Mouse (Mus musculus): ENCODE measurements at regions not wholly inside any gene's neighbourhood (a gene's known extent, or its start where the extent isn't known, plus 50 kb on each side); places are given as distances from the start of the nearest gene placed in this dataset.

- no peaks in the 10 kb centered on the region for H3K36me3 ChIP-seq (ENCODE audit: control insufficient read depth, insufficient read depth, low read length)
- H3K4me1 ChIP-seq (ENCODE audit: control insufficient read depth, insufficient read depth, low read length): 0 out of 2 replicates have a peak, but pooled peaks cover 4% of the 10 kb centered on the region
- peak; percentile 56 for DNase-seq (ENCODE audit: low spot score)
- 6% methylated on average over 1 of the region's 1 CpGs for WGBS
- no peak overlapping the region for H3K4me2 ChIP-seq (replicated peaks; ENCODE audit: low read depth, low read length, severe bottlenecking)
- no peaks in the 10 kb centered on the region for H3K9me3 ChIP-seq (ENCODE audit: control insufficient read depth, low read length)
- H3K4me3 ChIP-seq (replicated peaks; ENCODE audit: low read length): no peak overlapping the region
- no peak overlapping the region for H3K27ac ChIP-seq (replicated peaks; ENCODE audit: low read depth, low read length)
- no peak for TF ChIP-seq POLR2A (IDR thresholded peaks at IDR 0.05; ENCODE audit: borderline replicate concordance, extremely low read depth, insufficient read depth, insufficient read length)
- H3K27me3 ChIP-seq (ENCODE audit: control insufficient read depth, insufficient read depth, low read length): no peaks in the 10 kb centered on the region
- ATAC-seq (ENCODE audit: low FRiP score, low read depth): no peak
- H3K9ac ChIP-seq (ENCODE audit: low read depth, low read length, severe bottlenecking): no peak overlapping the region
Measured at GRCm38 (mm10) chr7:64060051-64060450, 93.6 kb upstream of the Trpm1 start.

DNA sequence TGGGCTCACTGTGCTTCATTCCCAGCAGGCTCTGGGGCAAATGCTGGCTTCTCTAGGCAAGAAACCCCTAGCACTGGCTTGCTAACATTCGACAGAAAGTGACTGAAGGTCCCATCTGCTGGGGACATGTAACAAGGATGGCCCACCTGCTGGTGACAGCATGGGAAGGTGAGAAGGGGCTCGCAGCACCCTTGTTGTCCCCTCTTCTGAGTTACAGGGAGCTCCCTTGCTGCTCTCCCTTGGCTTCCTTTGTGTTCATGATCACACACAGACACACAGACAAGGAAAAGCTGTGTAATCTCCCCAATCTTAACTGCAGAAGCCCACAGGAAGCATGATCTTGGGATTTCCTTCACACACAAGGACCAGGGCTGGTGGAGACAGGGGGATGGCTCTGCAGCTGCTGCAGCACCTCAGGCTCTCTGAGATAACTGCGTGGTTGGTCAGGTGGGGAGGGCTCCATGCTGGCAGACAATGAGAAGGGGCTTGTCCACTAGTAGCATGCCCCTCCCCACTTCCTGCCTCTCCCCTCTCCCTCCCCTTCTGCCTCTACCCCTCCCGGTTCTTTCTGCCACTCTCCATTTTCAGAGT lies 95.3 kb upstream of the Trpm1 start:
- WGBS: 34% methylated on average over 4 of the region's 4 CpGs
- ATAC-seq (ENCODE audit: low FRiP score, low read depth) (no peak), DNase-seq (ENCODE audit: low spot score) (no peak)
- no peaks in the 10 kb centered on the region for H3K9me3 ChIP-seq (ENCODE audit: control insufficient read depth, low read length)
- no peaks in the 10 kb centered on the region for H3K4me1 ChIP-seq (ENCODE audit: control insufficient read depth, insufficient read depth, low read length)
- H3K27ac ChIP-seq (replicated peaks; ENCODE audit: low read depth, low read length): no peak overlapping the region
- no peak overlapping the region for H3K4me3 ChIP-seq (replicated peaks; ENCODE audit: low read length)
- H3K36me3 ChIP-seq (ENCODE audit: control insufficient read depth, insufficient read depth, low read length): no peaks in the 10 kb centered on the region
- no peak overlapping the region for H3K9ac ChIP-seq (ENCODE audit: low read depth, low read length, severe bottlenecking)
- no peak overlapping the region for H3K4me2 ChIP-seq (replicated peaks; ENCODE audit: low read depth, low read length, severe bottlenecking)
- H3K27me3 ChIP-seq (ENCODE audit: control insufficient read depth, insufficient read depth, low read length): no peaks in the 10 kb centered on the region
- no peak for TF ChIP-seq POLR2A (IDR thresholded peaks at IDR 0.05; ENCODE audit: borderline replicate concordance, extremely low read depth, insufficient read depth, insufficient read length)

GRCm38 (mm10) chr7:64057873-64058272 lies 95.8 kb upstream of the Trpm1 start:
- ATAC-seq (ENCODE audit: low FRiP score, low read depth) (no peak), DNase-seq (ENCODE audit: low spot score) (no peak)
- WGBS: 52% methylated on average over 4 of the region's 4 CpGs
- H3K4me2 ChIP-seq (replicated peaks; ENCODE audit: low read depth, low read length, severe bottlenecking): no peak overlapping the region
- H3K9ac ChIP-seq (ENCODE audit: low read depth, low read length, severe bottlenecking): no peak overlapping the region
- H3K27me3 ChIP-seq (ENCODE audit: control insufficient read depth, insufficient read depth, low read length): no peaks in the 10 kb centered on the region
- H3K27ac ChIP-seq (replicated peaks; ENCODE audit: low read depth, low read length): no peak overlapping the region
- H3K4me1 ChIP-seq (ENCODE audit: control insufficient read depth, insufficient read depth, low read length): no peaks in the 10 kb centered on the region
- no peaks in the 10 kb centered on the region for H3K36me3 ChIP-seq (ENCODE audit: control insufficient read depth, insufficient read depth, low read length)
- H3K9me3 ChIP-seq (ENCODE audit: control insufficient read depth, low read length): no peaks in the 10 kb centered on the region
- H3K4me3 ChIP-seq (replicated peaks; ENCODE audit: low read length): no peak overlapping the region
- no peak for TF ChIP-seq POLR2A (IDR thresholded peaks at IDR 0.05; ENCODE audit: borderline replicate concordance, extremely low read depth, insufficient read depth, insufficient read length)

DNA sequence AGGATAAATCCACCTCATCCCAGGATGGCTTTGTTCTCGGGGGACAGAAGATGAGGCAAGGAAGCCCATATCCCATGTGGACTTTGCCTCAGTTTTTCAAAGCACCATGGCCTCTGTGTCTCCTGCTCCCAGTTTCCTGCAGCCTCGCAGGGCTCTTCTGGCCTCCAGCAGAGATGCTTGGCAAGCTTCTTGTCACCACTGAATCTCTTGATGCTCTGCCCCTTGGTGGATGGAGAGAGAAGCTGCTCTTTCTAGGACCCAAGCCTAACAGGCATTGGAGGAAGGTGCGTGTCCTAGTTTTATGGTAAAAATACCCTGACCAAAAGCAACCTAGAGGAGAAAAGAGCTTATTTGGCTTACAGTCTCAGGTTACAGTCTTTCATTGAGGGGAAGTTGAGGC lies 97.1 kb upstream of the Trpm1 start:
- Histone ChIP-seq H3K27me3 (ENCODE audit: control insufficient read depth, insufficient read depth, low read length) (no peaks in the 10 kb centered on the region), H3K9me3 (ENCODE audit: control insufficient read depth, low read length) (no peaks in the 10 kb centered on the region), H3K36me3 (ENCODE audit: control insufficient read depth, insufficient read depth, low read length) (no peaks in the 10 kb centered on the region), H3K9ac (ENCODE audit: low read depth, low read length, severe bottlenecking) (no peak overlapping the region), H3K27ac (replicated peaks; ENCODE audit: low read depth, low read length) (no peak overlapping the region), H3K4me1 (ENCODE audit: control insufficient read depth, insufficient read depth, low read length) (no peaks in the 10 kb centered on the region), H3K4me2 (replicated peaks; ENCODE audit: low read depth, low read length, severe bottlenecking) (no peak overlapping the region), H3K4me3 (replicated peaks; ENCODE audit: low read length) (no peak overlapping the region)
- ATAC-seq (ENCODE audit: low FRiP score, low read depth) (no peak), DNase-seq (ENCODE audit: low spot score) (no peak)
- TF ChIP-seq POLR2A (IDR thresholded peaks at IDR 0.05; ENCODE audit: borderline replicate concordance, extremely low read depth, insufficient read depth, insufficient read length): no peak
- WGBS: 80% methylated on average over 3 of the region's 3 CpGs

GRCm38 (mm10) chr7:64054996-64055395 lies 98.6 kb upstream of the Trpm1 start:
- ATAC-seq (ENCODE audit: low FRiP score, low read depth) (no peak), DNase-seq (ENCODE audit: low spot score) (no peak)
- Histone ChIP-seq H3K9ac (ENCODE audit: low read depth, low read length, severe bottlenecking) (no peak overlapping the region), H3K36me3 (ENCODE audit: control insufficient read depth, insufficient read depth, low read length) (no peaks in the 10 kb centered on the region), H3K4me1 (ENCODE audit: control insufficient read depth, insufficient read depth, low read length) (peaks cover 3% of the 10 kb centered on the region; the same call in 1 of the 2 replicates), H3K9me3 (ENCODE audit: control insufficient read depth, low read length) (no peaks in the 10 kb centered on the region), H3K27ac (replicated peaks; ENCODE audit: low read depth, low read length) (no peak overlapping the region), H3K27me3 (ENCODE audit: control insufficient read depth, insufficient read depth, low read length) (no peaks in the 10 kb centered on the region), H3K4me3 (replicated peaks; ENCODE audit: low read length) (no peak overlapping the region), H3K4me2 (replicated peaks; ENCODE audit: low read depth, low read length, severe bottlenecking) (no peak overlapping the region)
- 73% methylated on average over 4 of the region's 4 CpGs for WGBS
- TF ChIP-seq POLR2A (IDR thresholded peaks at IDR 0.05; ENCODE audit: borderline replicate concordance, extremely low read depth, insufficient read depth, insufficient read length): no peak

DNA sequence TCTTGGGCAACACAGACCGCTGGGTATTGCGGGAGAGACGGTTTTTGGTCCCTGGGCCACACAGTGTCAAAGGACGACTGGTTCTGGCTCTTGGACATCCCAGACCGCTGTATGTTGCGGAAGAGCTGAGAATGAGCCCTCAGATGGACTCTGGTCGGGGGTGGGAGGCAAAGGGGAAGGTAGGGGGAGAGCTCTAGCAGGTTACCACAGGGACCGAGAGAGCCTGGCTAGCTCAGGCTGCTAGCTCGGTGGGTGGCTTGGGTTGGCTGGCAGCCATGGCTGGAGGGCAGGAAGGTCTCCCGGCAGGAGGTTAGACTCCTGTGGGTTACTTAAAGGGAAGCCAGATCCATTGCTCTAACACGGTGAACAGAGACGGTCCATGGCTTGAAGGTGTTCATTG lies 99.9 kb upstream of the Trpm1 start:
- Histone ChIP-seq H3K9me3 (ENCODE audit: control insufficient read depth, low read length) (no peaks in the 10 kb centered on the region), H3K4me2 (replicated peaks; ENCODE audit: low read depth, low read length, severe bottlenecking) (no peak overlapping the region), H3K27ac (replicated peaks; ENCODE audit: low read depth, low read length) (no peak overlapping the region), H3K27me3 (ENCODE audit: control insufficient read depth, insufficient read depth, low read length) (no peaks in the 10 kb centered on the region), H3K4me3 (replicated peaks; ENCODE audit: low read length) (no peak overlapping the region), H3K9ac (ENCODE audit: low read depth, low read length, severe bottlenecking) (no peak overlapping the region), H3K4me1 (ENCODE audit: control insufficient read depth, insufficient read depth, low read length) (peaks cover 9% of the 10 kb centered on the region; the same call in 1 of the 2 replicates), H3K36me3 (ENCODE audit: control insufficient read depth, insufficient read depth, low read length) (no peaks in the 10 kb centered on the region)
- 57% methylated on average over 12 of the region's 12 CpGs for WGBS
- ATAC-seq (ENCODE audit: low FRiP score, low read depth) (no peak), DNase-seq (ENCODE audit: low spot score) (no peak)
- TF ChIP-seq POLR2A (IDR thresholded peaks at IDR 0.05; ENCODE audit: borderline replicate concordance, extremely low read depth, insufficient read depth, insufficient read length): no peak
